Mouse (Mus musculus): ENCODE data around the gene Wfdc17. TPM values are rescaled to one million over a fixed set of nuclear protein-coding genes. Genes with fewer than 3 reads are reported as not detected.

Gene Wfdc17
- total and polyA plus RNA-seq, 2 experiments from 2014 or later: 2.9 TPM; not detected in 1

GRCm38 (mm10) chr11:83671743-83672142 lies 32.0 kb upstream of the Wfdc17 start:
- H3K4me3 ChIP-seq (ENCODE audit: low read depth, low read length): no peak overlapping the region
- no peak overlapping the region for H3K27ac ChIP-seq (ENCODE audit: low read depth)
- no peaks in the 10 kb centered on the region for H3K9me3 ChIP-seq (replicated peaks; ENCODE audit: control insufficient read depth, low read length)
- H3K4me1 ChIP-seq (ENCODE audit: control insufficient read depth, insufficient read depth): no peaks in the 10 kb centered on the region
- no peaks in the 10 kb centered on the region for H3K36me3 ChIP-seq (replicated peaks; ENCODE audit: control insufficient read depth, insufficient read depth, low read length)
- no peaks in the 10 kb centered on the region for H3K27me3 ChIP-seq (ENCODE audit: control insufficient read depth, insufficient read depth, low read length)
- H3K4me2 ChIP-seq (ENCODE audit: low read depth, low read length): no peak overlapping the region
- DNase-seq (ENCODE audit: low spot score) (no peak), ATAC-seq (ENCODE audit: insufficient read depth, low read depth) (no peak)
- H3K9ac ChIP-seq (replicated peaks; ENCODE audit: low read depth, low read length): no peak overlapping the region
- TF ChIP-seq CTCF (IDR thresholded peaks at IDR 0.05; ENCODE audit: low read depth) (no peak), EP300 (IDR thresholded peaks at IDR 0.05; ENCODE audit: low read depth) (no peak)

GRCm38 (mm10) chr11:83675665-83676064 lies 28.1 kb upstream of the Wfdc17 start:
- WGBS: 63% methylated on average over 1 of the region's 1 CpGs
- no peak for ATAC-seq (ENCODE audit: insufficient read depth, low read depth)
- Histone ChIP-seq H3K4me2 (ENCODE audit: low read depth, low read length) (no peak overlapping the region), H3K9ac (replicated peaks; ENCODE audit: low read depth, low read length) (no peak overlapping the region), H3K27me3 (ENCODE audit: control insufficient read depth, insufficient read depth, low read length) (no peaks in the 10 kb centered on the region), H3K4me1 (ENCODE audit: control insufficient read depth, insufficient read depth) (no peaks in the 10 kb centered on the region), H3K27ac (ENCODE audit: low read depth) (no peak overlapping the region), H3K4me3 (ENCODE audit: low read depth, low read length) (no peak overlapping the region), H3K36me3 (replicated peaks; ENCODE audit: control insufficient read depth, insufficient read depth, low read length) (no peaks in the 10 kb centered on the region), H3K9me3 (replicated peaks; ENCODE audit: control insufficient read depth, low read length) (no peaks in the 10 kb centered on the region)
- TF ChIP-seq CTCF (IDR thresholded peaks at IDR 0.05; ENCODE audit: low read depth) (no peak), EP300 (IDR thresholded peaks at IDR 0.05; ENCODE audit: low read depth) (no peak)
- DNase-seq (ENCODE audit: low spot score): no peak

DNA sequence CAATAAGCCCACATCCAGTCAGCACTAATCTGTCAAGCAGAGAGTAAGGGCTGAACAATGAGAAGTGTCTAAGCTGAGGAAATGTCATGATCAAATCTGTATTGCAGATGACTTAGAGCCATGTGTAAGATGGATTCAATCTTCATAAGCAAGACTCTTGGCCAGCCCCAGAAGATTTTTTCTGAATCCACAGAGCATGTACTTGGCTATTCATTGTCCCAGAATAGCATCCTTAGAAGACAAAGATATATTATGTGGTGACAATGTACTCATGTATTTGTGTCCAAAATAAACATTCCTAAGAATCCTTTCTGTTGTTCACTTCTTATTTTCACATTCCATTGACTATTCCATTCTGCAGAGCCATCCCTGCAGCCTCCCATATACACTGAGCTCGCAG lies 13.9 kb upstream of the Wfdc17 start:
- no peaks in the 10 kb centered on the region for H3K36me3 ChIP-seq (replicated peaks; ENCODE audit: control insufficient read depth, insufficient read depth, low read length)
- H3K4me2 ChIP-seq (ENCODE audit: low read depth, low read length): no peak overlapping the region
- DNase-seq (ENCODE audit: low spot score): no peak
- no peaks in the 10 kb centered on the region for H3K9me3 ChIP-seq (replicated peaks; ENCODE audit: control insufficient read depth, low read length)
- no peaks in the 10 kb centered on the region for H3K4me1 ChIP-seq (ENCODE audit: control insufficient read depth, insufficient read depth)
- no peak overlapping the region for H3K27ac ChIP-seq (ENCODE audit: low read depth)
- TF ChIP-seq CTCF (IDR thresholded peaks at IDR 0.05; ENCODE audit: low read depth) (no peak), EP300 (IDR thresholded peaks at IDR 0.05; ENCODE audit: low read depth) (no peak)
- H3K4me3 ChIP-seq (ENCODE audit: low read depth, low read length): no peak overlapping the region
- no peak overlapping the region for H3K9ac ChIP-seq (replicated peaks; ENCODE audit: low read depth, low read length)
- ATAC-seq (ENCODE audit: insufficient read depth, low read depth): no peak
- H3K27me3 ChIP-seq (ENCODE audit: control insufficient read depth, insufficient read depth, low read length): no peaks in the 10 kb centered on the region
- 53% methylated on average over 1 of the region's 1 CpGs for WGBS

DNA sequence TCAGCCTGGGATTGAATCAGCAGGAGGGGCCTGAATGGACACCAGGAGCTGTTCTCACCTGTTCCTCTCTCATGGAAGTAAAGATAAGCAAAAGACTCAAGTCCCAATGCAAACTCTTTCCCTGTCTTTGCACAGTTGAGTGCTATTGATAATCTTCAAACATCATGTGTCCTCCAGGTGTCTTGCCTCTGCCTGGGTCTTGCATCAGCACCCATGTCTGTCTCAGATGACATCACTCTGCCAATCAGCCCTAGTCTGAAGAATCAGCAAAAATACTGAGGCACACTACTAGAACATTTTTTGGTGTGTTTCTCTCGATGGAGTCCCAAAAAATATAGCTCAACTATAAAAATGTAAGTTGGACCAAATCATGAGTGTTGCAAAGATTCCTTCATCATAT lies 11.8 kb upstream of the Wfdc17 start:
- H3K4me3 ChIP-seq (ENCODE audit: low read depth, low read length): no peak overlapping the region
- no peak for DNase-seq (ENCODE audit: low spot score)
- no peak overlapping the region for H3K4me2 ChIP-seq (ENCODE audit: low read depth, low read length)
- WGBS: 33% methylated on average over 1 of the region's 1 CpGs
- H3K9ac ChIP-seq (replicated peaks; ENCODE audit: low read depth, low read length): no peak overlapping the region
- no peaks in the 10 kb centered on the region for H3K9me3 ChIP-seq (replicated peaks; ENCODE audit: control insufficient read depth, low read length)
- H3K4me1 ChIP-seq (ENCODE audit: control insufficient read depth, insufficient read depth): no peaks in the 10 kb centered on the region
- ATAC-seq (ENCODE audit: insufficient read depth, low read depth): no peak
- H3K27ac ChIP-seq (ENCODE audit: low read depth): no peak overlapping the region
- TF ChIP-seq CTCF (IDR thresholded peaks at IDR 0.05; ENCODE audit: low read depth) (no peak), EP300 (IDR thresholded peaks at IDR 0.05; ENCODE audit: low read depth) (no peak)
- H3K36me3 ChIP-seq (replicated peaks; ENCODE audit: control insufficient read depth, insufficient read depth, low read length): no peaks in the 10 kb centered on the region
- no peaks in the 10 kb centered on the region for H3K27me3 ChIP-seq (ENCODE audit: control insufficient read depth, insufficient read depth, low read length)

- no peak within 1 kb of the TSS for H3K4me2 ChIP-seq (ENCODE audit: low read depth, low read length)
- no peaks in the 10 kb centered on the region for H3K4me1 ChIP-seq (ENCODE audit: control insufficient read depth, insufficient read depth)
- H3K9me3 ChIP-seq (replicated peaks; ENCODE audit: control insufficient read depth, low read length): no peaks in the 10 kb centered on the region
- no peaks in the 10 kb centered on the region for H3K27me3 ChIP-seq (ENCODE audit: control insufficient read depth, insufficient read depth, low read length)
- H3K27ac ChIP-seq (ENCODE audit: low read depth): no peak within 1 kb of the TSS
- H3K9ac ChIP-seq (replicated peaks; ENCODE audit: low read depth, low read length): no peak within 1 kb of the TSS
- H3K4me3 ChIP-seq (ENCODE audit: low read depth, low read length): no peak within 1 kb of the TSS
- DNase-seq (ENCODE audit: low spot score): no peak
- no peak for ATAC-seq (ENCODE audit: insufficient read depth, low read depth)
- TF ChIP-seq CTCF (IDR thresholded peaks at IDR 0.05; ENCODE audit: low read depth) (no peak), EP300 (IDR thresholded peaks at IDR 0.05; ENCODE audit: low read depth) (no peak)
- H3K36me3 ChIP-seq (replicated peaks; ENCODE audit: control insufficient read depth, insufficient read depth, low read length): no peaks in the 10 kb centered on the region
- WGBS: 53% methylated on average over 4 of the region's 4 CpGs
Measured at GRCm38 (mm10) chr11:83708715-83709114, 4.9 kb downstream of the Wfdc17 start, which contains the start of gene Wfdc18. TSS of gene Wfdc18 (plus strand) at chr11:83709015.

GRCm38 (mm10) chr11:83709683-83710082 lies 5.9 kb downstream of the Wfdc17 start:
- ATAC-seq (ENCODE audit: insufficient read depth, low read depth) (no peak), DNase-seq (ENCODE audit: low spot score) (no peak)
- Histone ChIP-seq H3K4me2 (ENCODE audit: low read depth, low read length) (no peak overlapping the region), H3K9ac (replicated peaks; ENCODE audit: low read depth, low read length) (no peak overlapping the region), H3K36me3 (replicated peaks; ENCODE audit: control insufficient read depth, insufficient read depth, low read length) (no peaks in the 10 kb centered on the region), H3K4me3 (ENCODE audit: low read depth, low read length) (no peak overlapping the region), H3K27ac (ENCODE audit: low read depth) (no peak overlapping the region), H3K27me3 (ENCODE audit: control insufficient read depth, insufficient read depth, low read length) (no peaks in the 10 kb centered on the region), H3K9me3 (replicated peaks; ENCODE audit: control insufficient read depth, low read length) (no peaks in the 10 kb centered on the region), H3K4me1 (ENCODE audit: control insufficient read depth, insufficient read depth) (no peaks in the 10 kb centered on the region)
- WGBS: 76% methylated on average over 5 of the region's 5 CpGs
- TF ChIP-seq EP300 (IDR thresholded peaks at IDR 0.05; ENCODE audit: low read depth): no peak
- TF ChIP-seq CTCF (IDR thresholded peaks at IDR 0.05; ENCODE audit: low read depth): no peak
